Mouse (Mus musculus): ENCODE data around the gene Larp6. TPM values are rescaled to one million over a fixed set of nuclear protein-coding genes. Genes with fewer than 3 reads are reported as not detected.
A peak's percentile ranks its signal among the peaks of the same experiment; 100 is the strongest.

The Larp6 gene
- total RNA-seq, 1 experiment = 0.62 TPM

GRCm38 (mm10) chr9:60707594-60707993 is 5.2 kb upstream of the Larp6 start:
- DNase-seq (ENCODE audit: low read depth, low spot score) = no peak
- no peaks in the 10 kb centered on the region for H3K36me3 ChIP-seq (ENCODE audit: control insufficient read depth, insufficient read depth, low read length, poor library complexity, severe bottlenecking)
- H3K27ac ChIP-seq (ENCODE audit: insufficient read depth, low read depth, low read length, poor library complexity, severe bottlenecking) = no peak overlapping the region
- H3K4me1 ChIP-seq (ENCODE audit: control insufficient read depth in 2 of 2, insufficient read depth in 2 of 2, low read length in 2 of 2, poor library complexity in 1 of 2) = no peaks in the 10 kb centered on the region
- TF ChIP-seq HCFC1 (IDR thresholded peaks at IDR 0.05; ENCODE audit: borderline replicate concordance, insufficient read depth, low read length) (no peak), MAFK (IDR thresholded peaks at IDR 0.05; ENCODE audit: insufficient read depth, low read depth, low read length) (no peak), ZNF384 (IDR thresholded peaks at IDR 0.05; ENCODE audit: low read depth, low read length) (no peak), ZC3H11A (IDR thresholded peaks at IDR 0.05; ENCODE audit: borderline replicate concordance, low read depth, low read length) (no peak), CHD2 (IDR thresholded peaks at IDR 0.05; ENCODE audit: low read depth, low read length) (no peak)
- no peaks in the 10 kb centered on the region for H3K9me3 ChIP-seq (ENCODE audit: control insufficient read depth, insufficient read depth, low read depth, low read length)
- in situ Hi-C loops (cut with MboI; ENCODE audit: low sequenced_read_pairs in 2 of 2, unreplicated experiment in 2 of 2) = no loop called here
- no peak overlapping the region for H3K9ac ChIP-seq (ENCODE audit: insufficient read depth, low read depth, low read length, poor library complexity, severe bottlenecking)
- no peak overlapping the region for H3K4me3 ChIP-seq (ENCODE audit: insufficient read depth in 1 of 2, low read depth in 1 of 2, low read length in 2 of 2, poor library complexity in 1 of 2, severe bottlenecking in 1 of 2)

DNA sequence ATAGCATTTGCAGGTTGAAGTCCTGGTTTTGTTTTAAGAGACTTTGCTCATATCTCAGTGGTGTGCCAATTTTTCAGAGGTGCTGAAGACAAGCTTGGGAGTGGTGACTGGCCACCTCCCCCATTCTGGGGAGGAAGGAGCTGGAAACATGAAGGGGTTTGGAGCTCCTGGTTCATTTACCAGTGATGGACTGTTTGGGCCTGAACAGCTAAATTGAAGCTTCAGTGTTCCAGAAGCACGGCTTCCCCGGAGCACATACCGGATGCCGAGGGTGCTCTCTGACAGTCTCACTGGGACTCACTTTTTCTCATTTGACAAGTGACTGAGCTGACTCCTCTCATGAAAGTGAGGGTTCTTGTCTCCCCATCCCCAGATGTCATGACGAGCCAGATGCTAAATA is 4.2 kb upstream of the Larp6 start:
- DNase-seq (ENCODE audit: low read depth, low spot score) = no peak
- in situ Hi-C loops (cut with MboI; ENCODE audit: low sequenced_read_pairs in 2 of 2, unreplicated experiment in 2 of 2) = no loop called here
- H3K9ac ChIP-seq (ENCODE audit: insufficient read depth, low read depth, low read length, poor library complexity, severe bottlenecking) = no peak overlapping the region

GRCm38 (mm10) chr9:60709721-60710120 is 3.1 kb upstream of the Larp6 start:
- no peak overlapping the region for H3K27ac ChIP-seq (ENCODE audit: insufficient read depth, low read depth, low read length, poor library complexity, severe bottlenecking)
- H3K4me1 ChIP-seq (ENCODE audit: control insufficient read depth in 2 of 2, insufficient read depth in 2 of 2, low read length in 2 of 2, poor library complexity in 1 of 2) = no peaks in the 10 kb centered on the region
- no peak for TF ChIP-seq ZC3H11A (IDR thresholded peaks at IDR 0.05; ENCODE audit: borderline replicate concordance, low read depth, low read length)
- H3K9ac ChIP-seq (ENCODE audit: insufficient read depth, low read depth, low read length, poor library complexity, severe bottlenecking) = no peak overlapping the region
- in situ Hi-C loops (cut with MboI; ENCODE audit: low sequenced_read_pairs in 2 of 2, unreplicated experiment in 2 of 2) = no loop called here
- no peaks in the 10 kb centered on the region for H3K9me3 ChIP-seq (ENCODE audit: control insufficient read depth, insufficient read depth, low read depth, low read length)
- no peak for DNase-seq (ENCODE audit: low read depth, low spot score)
- H3K36me3 ChIP-seq (ENCODE audit: control insufficient read depth, insufficient read depth, low read length, poor library complexity, severe bottlenecking) = no peaks in the 10 kb centered on the region
- no peak overlapping the region for H3K4me3 ChIP-seq (ENCODE audit: insufficient read depth in 1 of 2, low read depth in 1 of 2, low read length in 2 of 2, poor library complexity in 1 of 2, severe bottlenecking in 1 of 2)

More for the DNA sequence above, 4.2 kb upstream of the Larp6 start:
- no peak for TF ChIP-seq ZNF384 (IDR thresholded peaks at IDR 0.05; ENCODE audit: low read depth, low read length)
- no peak for TF ChIP-seq CHD2 (IDR thresholded peaks at IDR 0.05; ENCODE audit: low read depth, low read length)
- TF ChIP-seq HCFC1 (IDR thresholded peaks at IDR 0.05; ENCODE audit: borderline replicate concordance, insufficient read depth, low read length) = no peak
- TF ChIP-seq ZC3H11A (IDR thresholded peaks at IDR 0.05; ENCODE audit: borderline replicate concordance, low read depth, low read length) = no peak
- no peak for TF ChIP-seq MAFK (IDR thresholded peaks at IDR 0.05; ENCODE audit: insufficient read depth, low read depth, low read length)
- Histone ChIP-seq H3K36me3 (ENCODE audit: control insufficient read depth, insufficient read depth, low read length, poor library complexity, severe bottlenecking) (no peaks in the 10 kb centered on the region), H3K27ac (ENCODE audit: insufficient read depth, low read depth, low read length, poor library complexity, severe bottlenecking) (no peak overlapping the region), H3K4me1 (ENCODE audit: control insufficient read depth in 2 of 2, insufficient read depth in 2 of 2, low read length in 2 of 2, poor library complexity in 1 of 2) (no peaks in the 10 kb centered on the region), H3K9me3 (ENCODE audit: control insufficient read depth, insufficient read depth, low read depth, low read length) (no peaks in the 10 kb centered on the region), H3K4me3 (ENCODE audit: insufficient read depth in 1 of 2, low read depth in 1 of 2, low read length in 2 of 2, poor library complexity in 1 of 2, severe bottlenecking in 1 of 2) (no peak overlapping the region)

DNA sequence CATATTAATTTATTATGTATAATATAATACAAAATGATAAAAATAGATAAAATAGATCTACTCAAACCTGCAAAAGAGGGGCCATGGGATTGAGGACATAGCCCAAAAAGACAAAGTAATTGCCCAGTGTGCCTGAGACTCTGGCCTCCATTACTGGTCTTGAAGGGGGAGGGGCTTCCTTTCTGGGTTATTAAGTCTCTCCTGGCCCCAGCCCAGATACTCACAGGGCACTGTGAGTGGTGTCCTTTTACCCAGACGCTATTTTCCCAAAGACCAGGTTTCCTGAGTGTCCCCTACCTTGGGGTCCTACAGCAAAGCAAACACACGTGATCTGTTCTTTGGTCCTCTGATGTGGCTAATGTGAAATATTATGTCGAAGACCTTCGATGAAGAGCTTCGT is 778 bp upstream of the Larp6 start:
- Histone ChIP-seq H3K9me3 (ENCODE audit: control insufficient read depth, insufficient read depth, low read depth, low read length) (no peaks in the 10 kb centered on the region), H3K27ac (ENCODE audit: insufficient read depth, low read depth, low read length, poor library complexity, severe bottlenecking) (no peak overlapping the region), H3K36me3 (ENCODE audit: control insufficient read depth, insufficient read depth, low read length, poor library complexity, severe bottlenecking) (no peaks in the 10 kb centered on the region), H3K4me1 (ENCODE audit: control insufficient read depth in 2 of 2, insufficient read depth in 2 of 2, low read length in 2 of 2, poor library complexity in 1 of 2) (no peaks in the 10 kb centered on the region), H3K9ac (ENCODE audit: insufficient read depth, low read depth, low read length, poor library complexity, severe bottlenecking) (no peak overlapping the region), H3K4me3 (ENCODE audit: insufficient read depth in 1 of 2, low read depth in 1 of 2, low read length in 2 of 2, poor library complexity in 1 of 2, severe bottlenecking in 1 of 2) (no peak overlapping the region)
- no peak for DNase-seq (ENCODE audit: low read depth, low spot score)
- TF ChIP-seq ZC3H11A (IDR thresholded peaks at IDR 0.05; ENCODE audit: borderline replicate concordance, low read depth, low read length) (no peak), CHD2 (IDR thresholded peaks at IDR 0.05; ENCODE audit: low read depth, low read length) (no peak), ZNF384 (IDR thresholded peaks at IDR 0.05; ENCODE audit: low read depth, low read length) (no peak), MAFK (IDR thresholded peaks at IDR 0.05; ENCODE audit: insufficient read depth, low read depth, low read length) (no peak), HCFC1 (IDR thresholded peaks at IDR 0.05; ENCODE audit: borderline replicate concordance, insufficient read depth, low read length) (no peak)
- in situ Hi-C loops (cut with MboI; ENCODE audit: low sequenced_read_pairs in 2 of 2, unreplicated experiment in 2 of 2) = no loop called here

GRCm38 (mm10) chr9:60713616-60714015 is 827 bp downstream of the Larp6 start:
- H3K36me3 ChIP-seq (ENCODE audit: control insufficient read depth, insufficient read depth, low read length, poor library complexity, severe bottlenecking) = no peaks in the 10 kb centered on the region
- no peak for DNase-seq (ENCODE audit: low read depth, low spot score)
- no peak overlapping the region for H3K27ac ChIP-seq (ENCODE audit: insufficient read depth, low read depth, low read length, poor library complexity, severe bottlenecking)
- no peaks in the 10 kb centered on the region for H3K9me3 ChIP-seq (ENCODE audit: control insufficient read depth, insufficient read depth, low read depth, low read length)
- no peaks in the 10 kb centered on the region for H3K4me1 ChIP-seq (ENCODE audit: control insufficient read depth in 2 of 2, insufficient read depth in 2 of 2, low read length in 2 of 2, poor library complexity in 1 of 2)
- no peak overlapping the region for H3K9ac ChIP-seq (ENCODE audit: insufficient read depth, low read depth, low read length, poor library complexity, severe bottlenecking)
- TF ChIP-seq MAFK (IDR thresholded peaks at IDR 0.05; ENCODE audit: insufficient read depth, low read depth, low read length) = no peak
- no peak for TF ChIP-seq HCFC1 (IDR thresholded peaks at IDR 0.05; ENCODE audit: borderline replicate concordance, insufficient read depth, low read length)
- no peak for TF ChIP-seq ZNF384 (IDR thresholded peaks at IDR 0.05; ENCODE audit: low read depth, low read length)
- TF ChIP-seq CHD2 (IDR thresholded peaks at IDR 0.05; ENCODE audit: low read depth, low read length) = no peak
- no peak for TF ChIP-seq ZC3H11A (IDR thresholded peaks at IDR 0.05; ENCODE audit: borderline replicate concordance, low read depth, low read length)
- peak overlapping the region; percentile 65 to 73; a peak in 2 of 4 replicates for H3K4me3 ChIP-seq (ENCODE audit: insufficient read depth in 1 of 2, low read depth in 1 of 2, low read length in 2 of 2, poor library complexity in 1 of 2, severe bottlenecking in 1 of 2)
- in situ Hi-C loops (cut with MboI; ENCODE audit: low sequenced_read_pairs in 2 of 2, unreplicated experiment in 2 of 2) = no loop called here

Data from ES-E14 (cell line).